Mouse (Mus musculus) lung, postnatal 0 days (tissue): ENCODE data around the gene Atp2a2. TPM values are rescaled to one million over a fixed set of nuclear protein-coding genes. Genes with fewer than 3 reads are reported as not detected.

ENCODE experiments used
- ATAC-seq: fragments of 200-750 bp; cut with Nextera tagmentation; 2 replicates; pipeline ENCODE4 v1.8.0; 2017; ENCODE audit warnings: moderate library complexity
- DNase-seq: peaks from one replicate; pipeline ENCODE4 v3.0.0-alpha.2; 2016; ENCODE audit warnings: low spot score
- H3K27ac ChIP-seq: fragments of 300-500 bp; sonication (generic); 2 replicates; pipeline ENCODE4 v1.5.1; 2014; ENCODE audit warnings: antibody characterized with exemption, mild to moderate bottlenecking, low read length, mixed read lengths
- H3K27me3 ChIP-seq: fragments of 300-500 bp; sonication (generic); replicated peaks from 2 replicates; pipeline ENCODE4 v1.6.1; 2014; ENCODE audit warnings: low read length, mixed read lengths; ENCODE audit not compliant: insufficient read depth
- H3K36me3 ChIP-seq: fragments of 300-500 bp; sonication (generic); 2 replicates; pipeline ENCODE4 v1.6.1; 2014; ENCODE audit warnings: low read length, mixed read lengths; ENCODE audit not compliant: insufficient read depth
- H3K4me1 ChIP-seq: fragments of 300-500 bp; sonication (generic); 2 replicates; pipeline ENCODE4 v1.6.1; 2014; ENCODE audit warnings: antibody characterized with exemption, low read depth, low read length, mixed read lengths; ENCODE audit not compliant: insufficient read depth
- H3K4me2 ChIP-seq: fragments of 300-500 bp; sonication (generic); replicated peaks from 2 replicates; pipeline ENCODE4 v1.6.1; 2014; ENCODE audit warnings: low read depth, mild to moderate bottlenecking, low read length, moderate library complexity, mixed read lengths
- H3K4me3 ChIP-seq: fragments of 300-500 bp; sonication (generic); 2 replicates; pipeline ENCODE4 v1.5.1; 2014; ENCODE audit warnings: low read depth, low read length
- H3K9ac ChIP-seq: fragments of 300-500 bp; sonication (generic); replicated peaks from 2 replicates; pipeline ENCODE4 v1.6.1; 2014; ENCODE audit warnings: low read depth, mild to moderate bottlenecking
- H3K9me3 ChIP-seq: fragments of 300-500 bp; sonication (generic); 2 replicates; pipeline ENCODE4 v1.6.1; 2016; ENCODE audit warnings: low read length, mixed read lengths
- CTCF ChIP-seq: IDR thresholded peaks from 2 replicates; pipeline ENCODE4 v1.5.1; 2016; ENCODE audit warnings: antibody characterized with exemption, mild to moderate bottlenecking
- EP300 ChIP-seq: IDR thresholded peaks from 2 replicates; pipeline ENCODE4 v1.6.1; 2016; ENCODE audit warnings: antibody characterized with exemption, mild to moderate bottlenecking, control low read depth
- WGBS: fragments of 180-500 bp; shearing (Covaris S2); extraction: QIAGEN DNeasy Blood & Tissue Kit; methylation state at CpG from one replicate; pipeline ENCODE4 v1.1.7; 2014; 5-methylcytosine and 5-hydroxymethylcytosine counted together
- polyA plus RNA-seq: library from polyadenylated mRNA; unstranded; fragments of >200 nt; fragmentation: Nextera tagmentation; extraction: Ambion mirVana; gene quantifications from 2 replicates; pipeline ENCODE4 v1.2.1, GENCODE M21; 2015

Gene Atp2a2
- polyA plus RNA-seq, result 27.4 and 32.4 TPM in 2 replicates

GRCm38 (mm10) chr5:122502077-122502941 is at the start of gene Atp2a2:
Gene Atp2a2, minus strand, starts transcription at chr5:122502225.
- peak; percentile 93 for ATAC-seq

GRCm38 (mm10) chr5:122550460-122550859 is 48.4 kb upstream of the Atp2a2 start:
- H3K9me3 ChIP-seq, result no peaks in the 10 kb centered on the region
- H3K36me3 ChIP-seq, result no peaks in the 10 kb centered on the region
- H3K4me2 ChIP-seq, result peak overlapping the region; percentile 18; the same call in 1 of the 2 replicates
- 0 out of 2 replicates have a peak overlapping the region, but pooled peaks have one; percentile 9 for H3K27ac ChIP-seq
- H3K27me3 ChIP-seq, result no peaks in the 10 kb centered on the region
- WGBS, result 16% methylated on average over 8 of the region's 8 CpGs
- no peak for TF ChIP-seq CTCF
- TF ChIP-seq EP300, result no peak
- no peak overlapping the region for H3K4me3 ChIP-seq
- ATAC-seq (no peak), DNase-seq (peak; percentile 28)
- H3K4me1 ChIP-seq, result peaks cover 2% of the 10 kb centered on the region; the same call in 1 of the 2 replicates
- no peak overlapping the region for H3K9ac ChIP-seq

More at GRCm38 (mm10) chr5:122502077-122502941, at the start of gene Atp2a2:
- DNase-seq, result peak; percentile 96
- TF ChIP-seq EP300, result no peak
- TF ChIP-seq CTCF, result peak; percentile 47
- Histone ChIP-seq H3K9me3 (no peaks in the 10 kb centered on the region), H3K36me3 (no peaks in the 10 kb centered on the region), H3K27ac (peak within 1 kb of the TSS; percentile 99), H3K4me1 (peaks cover 6% of the 10 kb centered on the region; the same call in 1 of the 2 replicates), H3K4me3 (peak within 1 kb of the TSS; percentile 92), H3K27me3 (no peaks in the 10 kb centered on the region), H3K9ac (peak within 1 kb of the TSS; percentile 92), H3K4me2 (peak within 1 kb of the TSS; percentile 87)
- WGBS, result under 1% methylated on average over 54 of the region's 113 CpGs

- Histone ChIP-seq H3K4me3 (no peak overlapping the region), H3K36me3 (no peaks in the 10 kb centered on the region), H3K27me3 (no peaks in the 10 kb centered on the region), H3K9ac (no peak overlapping the region), H3K4me1 (peaks cover 2% of the 10 kb centered on the region; the same call in 1 of the 2 replicates), H3K9me3 (no peaks in the 10 kb centered on the region), H3K27ac (no peak overlapping the region), H3K4me2 (no peak overlapping the region)
- DNase-seq (peak; percentile 82), ATAC-seq (peak; percentile 73)
- TF ChIP-seq CTCF (no peak), EP300 (peak; percentile 57)
- 51% methylated on average over 6 of the region's 6 CpGs for WGBS
Measured at GRCm38 (mm10) chr5:122548671-122549070, 46.6 kb upstream of the Atp2a2 start.

DNA sequence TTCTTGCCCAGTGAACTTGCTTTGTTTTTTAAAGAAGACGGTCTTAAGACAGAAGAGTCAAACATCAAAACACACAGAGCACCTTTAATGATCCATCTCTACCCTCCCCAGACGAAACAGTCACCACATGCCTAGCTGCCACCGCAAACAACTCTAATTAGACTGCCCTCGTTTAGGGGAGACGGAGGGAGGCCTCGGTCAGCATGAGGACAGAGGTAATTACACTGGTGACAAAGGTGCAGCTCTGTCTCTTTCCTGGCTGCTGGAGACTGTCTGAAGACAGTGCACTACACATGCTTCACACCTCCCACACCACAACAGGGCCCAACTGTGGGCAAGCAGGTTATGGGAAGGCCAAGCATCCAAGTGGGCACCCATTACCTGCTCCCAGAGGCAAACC is 45.8 kb upstream of the Atp2a2 start:
- Histone ChIP-seq H3K9ac (no peak overlapping the region), H3K4me1 (peaks cover 2% of the 10 kb centered on the region; the same call in 1 of the 2 replicates), H3K27ac (no peak overlapping the region), H3K4me3 (no peak overlapping the region), H3K9me3 (no peaks in the 10 kb centered on the region), H3K27me3 (no peaks in the 10 kb centered on the region), H3K36me3 (no peaks in the 10 kb centered on the region), H3K4me2 (no peak overlapping the region)
- DNase-seq, result no peak
- no peak for TF ChIP-seq EP300
- no peak for TF ChIP-seq CTCF
- 73% methylated on average over 6 of the region's 6 CpGs for WGBS
- ATAC-seq, result no peak

DNA sequence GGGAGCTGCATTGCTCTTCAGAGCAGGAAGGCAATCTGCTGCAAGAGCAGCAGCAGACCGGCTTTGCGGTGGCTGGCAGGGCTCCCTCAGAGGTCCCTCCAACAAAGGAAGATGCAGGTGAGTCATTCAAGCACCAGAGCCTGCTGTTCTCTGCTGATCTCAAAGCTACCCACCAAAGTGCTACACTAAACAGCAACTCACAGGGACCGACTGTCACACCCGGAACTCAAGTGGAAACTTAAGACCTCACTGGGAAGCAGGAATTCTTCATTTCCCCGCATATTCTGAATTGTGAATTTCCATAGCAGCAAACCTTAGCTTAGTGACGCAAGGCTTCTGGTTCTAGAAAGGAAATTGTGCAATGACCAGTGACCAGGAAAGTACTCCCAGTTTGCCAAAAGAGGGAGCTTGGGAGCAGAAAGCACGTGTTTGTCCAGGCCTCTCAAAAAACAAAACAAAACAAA is 45.3 kb upstream of the Atp2a2 start:
- ATAC-seq (peak; percentile 80), DNase-seq (peak; percentile 98)
- 24% methylated on average over 7 of the region's 7 CpGs for WGBS
- Histone ChIP-seq H3K9ac (no peak overlapping the region), H3K4me2 (no peak overlapping the region), H3K27ac (0 out of 2 replicates have a peak overlapping the region, but pooled peaks have one; percentile 6), H3K4me1 (peaks cover 2% of the 10 kb centered on the region; the same call in 1 of the 2 replicates), H3K9me3 (no peaks in the 10 kb centered on the region), H3K36me3 (no peaks in the 10 kb centered on the region), H3K4me3 (no peak overlapping the region), H3K27me3 (no peaks in the 10 kb centered on the region)
- TF ChIP-seq EP300, result peak; percentile 72
- TF ChIP-seq CTCF, result peak; percentile 74

DNA sequence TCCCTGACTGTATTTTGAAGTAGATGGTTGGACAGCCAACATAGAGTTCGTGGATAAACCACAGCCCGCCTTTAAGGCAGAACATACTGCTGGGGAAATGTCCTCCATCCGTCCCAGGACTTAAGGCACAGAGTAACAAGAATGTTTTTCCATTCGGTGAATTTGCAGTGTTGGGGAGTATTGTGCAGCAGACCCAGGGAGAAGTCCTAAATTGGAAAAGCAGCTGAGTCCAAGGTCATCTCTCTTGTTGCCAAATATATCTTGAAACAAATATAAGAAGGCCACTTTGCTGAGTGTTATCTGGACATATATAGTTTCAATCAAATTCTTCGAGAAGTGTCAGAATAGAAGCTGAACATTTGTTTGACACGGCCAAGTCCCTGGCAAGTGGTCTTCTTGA is 41.4 kb upstream of the Atp2a2 start:
- no peaks in the 10 kb centered on the region; the same call in 1 of the 2 replicates for H3K4me1 ChIP-seq
- no peak for DNase-seq
- 68% methylated on average over 6 of the region's 6 CpGs for WGBS
- no peak for TF ChIP-seq EP300
- TF ChIP-seq CTCF, result no peak
- H3K36me3 ChIP-seq, result no peaks in the 10 kb centered on the region
- no peaks in the 10 kb centered on the region for H3K27me3 ChIP-seq
- no peak overlapping the region for H3K4me2 ChIP-seq
- no peak for ATAC-seq
- no peak overlapping the region for H3K9ac ChIP-seq
- no peak overlapping the region for H3K4me3 ChIP-seq
- H3K27ac ChIP-seq, result no peak overlapping the region
- no peaks in the 10 kb centered on the region for H3K9me3 ChIP-seq
